Mouse (Mus musculus): ENCODE data around the gene Klhl26. TPM values are rescaled to one million over a fixed set of nuclear protein-coding genes. Genes with fewer than 3 reads are reported as not detected.
A peak's percentile ranks its signal among the peaks of the same experiment; 100 is the strongest.

Klhl26 gene
- polyA plus RNA-seq, 1 experiment from 2014 or later: 22.5 TPM

- peaks cover 91% of the 10 kb centered on the region for H3K27me3 ChIP-seq (replicated peaks)
- peak within 1 kb of the TSS; percentile 47 for H3K4me3 ChIP-seq
- peak within 1 kb of the TSS; percentile 66 for H3K9ac ChIP-seq
- whole genome bisulfite sequencing: 4% methylated on average over 33 of the region's 33 CpGs
- no peaks in the 10 kb centered on the region for H3K9me3 ChIP-seq
- peak; percentile 52 for ATAC-seq (ENCODE audit: low FRiP score, low read depth)
- H3K27ac ChIP-seq: no peak within 1 kb of the TSS
- H3K36me3 ChIP-seq: no peaks in the 10 kb centered on the region
- H3K4me1 ChIP-seq: peaks cover 27% of the 10 kb centered on the region
- H3K4me2 ChIP-seq (replicated peaks): peak within 1 kb of the TSS; percentile 66
Observed at GRCm38 (mm10) chr8:70486941-70487520, 10.3 kb upstream of the Klhl26 start, which contains the start of gene Tmem59l. TSS of gene Tmem59l (minus strand) at chr8:70487358.

- peaks cover 24% of the 10 kb centered on the region for H3K4me1 ChIP-seq
- H3K4me2 ChIP-seq (replicated peaks): peak overlapping the region; percentile 66
- H3K9ac ChIP-seq: peak overlapping the region; percentile 66; the same call in 1 of the 2 replicates
- ATAC-seq (ENCODE audit: low FRiP score, low read depth): no peak
- 0 out of 2 replicates have a peak overlapping the region, but pooled peaks have one; percentile 5 for H3K4me3 ChIP-seq
- H3K27me3 ChIP-seq (replicated peaks): peaks cover 83% of the 10 kb centered on the region
- no peak overlapping the region for H3K27ac ChIP-seq
- no peaks in the 10 kb centered on the region for H3K9me3 ChIP-seq
- whole genome bisulfite sequencing: 61% methylated on average over 7 of the region's 7 CpGs
- H3K36me3 ChIP-seq: no peaks in the 10 kb centered on the region
Observed at GRCm38 (mm10) chr8:70486191-70486681, 9.5 kb upstream of the Klhl26 start.

GRCm38 (mm10) chr8:70482943-70483342 is 6.2 kb upstream of the Klhl26 start:
- Histone ChIP-seq H3K27ac (no peak overlapping the region), H3K4me1 (peaks cover 7% of the 10 kb centered on the region; the same call in 1 of the 2 replicates), H3K4me2 (replicated peaks) (no peak overlapping the region), H3K9ac (no peak overlapping the region), H3K36me3 (no peaks in the 10 kb centered on the region), H3K27me3 (replicated peaks) (peaks cover 51% of the 10 kb centered on the region), H3K9me3 (no peaks in the 10 kb centered on the region), H3K4me3 (no peak overlapping the region)
- 61% methylated on average over 2 of the region's 2 CpGs for WGBS
- no peak for ATAC-seq (ENCODE audit: low FRiP score, low read depth)

GRCm38 (mm10) chr8:70481908-70482307 is 5.1 kb upstream of the Klhl26 start:
- Histone ChIP-seq H3K9ac (no peak overlapping the region), H3K27me3 (replicated peaks) (peaks cover 40% of the 10 kb centered on the region), H3K36me3 (no peaks in the 10 kb centered on the region), H3K4me1 (peaks cover 4% of the 10 kb centered on the region), H3K4me2 (replicated peaks) (no peak overlapping the region), H3K27ac (no peak overlapping the region), H3K4me3 (no peak overlapping the region), H3K9me3 (no peaks in the 10 kb centered on the region)
- 70% methylated on average over 3 of the region's 3 CpGs for WGBS
- ATAC-seq (ENCODE audit: low FRiP score, low read depth): no peak

- ATAC-seq (ENCODE audit: low FRiP score, low read depth): peak; percentile 51; the same call in 1 of the 2 replicates
- H3K4me1 ChIP-seq: peaks cover 10% of the 10 kb centered on the region
- no peaks in the 10 kb centered on the region for H3K9me3 ChIP-seq
- no peaks in the 10 kb centered on the region for H3K36me3 ChIP-seq
- H3K9ac ChIP-seq: peak overlapping the region; percentile 84; the same call in 1 of the 2 replicates
- peak overlapping the region; percentile 88 for H3K4me2 ChIP-seq (replicated peaks)
- H3K27ac ChIP-seq: no peak overlapping the region
- H3K4me3 ChIP-seq: peak overlapping the region; percentile 68
- no peaks in the 10 kb centered on the region; the same call in 1 of the 2 replicates for H3K27me3 ChIP-seq (replicated peaks)
- WGBS: under 1% methylated on average over 21 of the region's 21 CpGs
Observed at GRCm38 (mm10) chr8:70477269-70477982, 658 bp upstream of the Klhl26 start.

GRCm38 (mm10) chr8:70471856-70472255 is 4.9 kb downstream of the Klhl26 start:
- Histone ChIP-seq H3K27ac (no peak overlapping the region), H3K36me3 (no peaks in the 10 kb centered on the region), H3K9me3 (no peaks in the 10 kb centered on the region), H3K4me1 (peaks cover 6% of the 10 kb centered on the region), H3K4me3 (no peak overlapping the region), H3K4me2 (replicated peaks) (no peak overlapping the region), H3K9ac (no peak overlapping the region), H3K27me3 (replicated peaks) (no peaks in the 10 kb centered on the region)
- WGBS: 98% methylated on average over 7 of the region's 7 CpGs
- no peak for ATAC-seq (ENCODE audit: low FRiP score, low read depth)

- Histone ChIP-seq H3K36me3 (no peaks in the 10 kb centered on the region), H3K27me3 (replicated peaks) (no peaks in the 10 kb centered on the region), H3K27ac (no peak overlapping the region), H3K4me3 (no peak overlapping the region), H3K4me2 (replicated peaks) (no peak overlapping the region), H3K9me3 (no peaks in the 10 kb centered on the region), H3K9ac (no peak overlapping the region), H3K4me1 (no peaks in the 10 kb centered on the region)
- WGBS: 54% methylated on average over 2 of the region's 2 CpGs
- ATAC-seq (ENCODE audit: low FRiP score, low read depth): no peak
Observed at GRCm38 (mm10) chr8:70469938-70470337, 6.8 kb downstream of the Klhl26 start.

GRCm38 (mm10) chr8:70469295-70469916 is 7.4 kb downstream of the Klhl26 start:
- H3K27me3 ChIP-seq (replicated peaks): no peaks in the 10 kb centered on the region
- no peak overlapping the region for H3K4me3 ChIP-seq
- no peaks in the 10 kb centered on the region for H3K4me1 ChIP-seq
- WGBS: 56% methylated on average over 10 of the region's 10 CpGs
- no peaks in the 10 kb centered on the region for H3K9me3 ChIP-seq
- H3K4me2 ChIP-seq (replicated peaks): no peak overlapping the region
- H3K27ac ChIP-seq: no peak overlapping the region
- ATAC-seq (ENCODE audit: low FRiP score, low read depth): no peak
- no peaks in the 10 kb centered on the region for H3K36me3 ChIP-seq
- no peak overlapping the region for H3K9ac ChIP-seq

GRCm38 (mm10) chr8:70468733-70469132 is 8.0 kb downstream of the Klhl26 start:
- Histone ChIP-seq H3K27ac (no peak overlapping the region), H3K9me3 (no peaks in the 10 kb centered on the region), H3K27me3 (replicated peaks) (no peaks in the 10 kb centered on the region), H3K4me2 (replicated peaks) (no peak overlapping the region), H3K9ac (no peak overlapping the region), H3K36me3 (no peaks in the 10 kb centered on the region), H3K4me3 (no peak overlapping the region), H3K4me1 (no peaks in the 10 kb centered on the region)
- WGBS: 92% methylated on average over 4 of the region's 4 CpGs
- no peak for ATAC-seq (ENCODE audit: low FRiP score, low read depth)

- Histone ChIP-seq H3K36me3 (no peaks in the 10 kb centered on the region), H3K9ac (no peak overlapping the region), H3K4me2 (replicated peaks) (no peak overlapping the region), H3K27ac (no peak overlapping the region), H3K4me1 (no peaks in the 10 kb centered on the region), H3K27me3 (replicated peaks) (no peaks in the 10 kb centered on the region), H3K4me3 (no peak overlapping the region), H3K9me3 (no peaks in the 10 kb centered on the region)
- WGBS: 84% methylated on average over 1 of the region's 1 CpGs
- no peak for ATAC-seq (ENCODE audit: low FRiP score, low read depth)
Observed at GRCm38 (mm10) chr8:70467907-70468306, 8.9 kb downstream of the Klhl26 start.

GRCm38 (mm10) chr8:70467229-70467725 is 9.5 kb downstream of the Klhl26 start:
- Histone ChIP-seq H3K4me3 (no peak overlapping the region), H3K27ac (no peak overlapping the region), H3K4me2 (replicated peaks) (no peak overlapping the region), H3K4me1 (no peaks in the 10 kb centered on the region), H3K9me3 (no peaks in the 10 kb centered on the region), H3K9ac (no peak overlapping the region), H3K36me3 (no peaks in the 10 kb centered on the region), H3K27me3 (replicated peaks) (no peaks in the 10 kb centered on the region)
- WGBS: 76% methylated on average over 5 of the region's 5 CpGs
- no peak for ATAC-seq (ENCODE audit: low FRiP score, low read depth)

- 80% methylated on average over 11 of the region's 11 CpGs for WGBS
- Histone ChIP-seq H3K4me2 (replicated peaks) (no peak overlapping the region), H3K27ac (no peak overlapping the region), H3K4me3 (no peak overlapping the region), H3K27me3 (replicated peaks) (no peaks in the 10 kb centered on the region), H3K9me3 (no peaks in the 10 kb centered on the region), H3K36me3 (no peaks in the 10 kb centered on the region), H3K9ac (no peak overlapping the region), H3K4me1 (no peaks in the 10 kb centered on the region)
- no peak for ATAC-seq (ENCODE audit: low FRiP score, low read depth)
Observed at GRCm38 (mm10) chr8:70466771-70467170, 10.0 kb downstream of the Klhl26 start.

Data from neural tube, embryonic 12.5 days (tissue).